Mouse (Mus musculus) adrenal gland, adult 10 weeks (tissue): Measurements from ENCODE around the gene Agtr1b. TPM values are rescaled to one million over a fixed set of nuclear protein-coding genes. Genes with fewer than 3 reads are reported as not detected.

Experiments used
- polyA plus RNA-seq: library from polyadenylated mRNA; stranded (reverse); fragments of 350-450 nt; fragmentation: Illumina TruSeq; extraction: RNeasy Lipid Tissue Mini Kit (QIAGEN cat#74804); gene quantifications from one replicate; pipeline ENCODE4 v1.2.3, GENCODE M21; 2014; ENCODE audit warnings: low read depth, low replicate concordance

Gene Agtr1b
- 33.5 TPM for polyA plus RNA-seq

GRCm38 (mm10) chr3:20366558-20367522 lies at the start of gene Agtr1b:
TSS of gene Agtr1b (minus strand) at chr3:20367177.

GRCm38 (mm10) chr3:20275633-20276032 lies 91.3 kb downstream of the Agtr1b start, which contains the start of gene Cpb1:
TSS of gene Cpb1 (minus strand) at chr3:20275733.

Other genes starting within 250 kb of the Agtr1b start
- gene Gyg, start 211.9 kb downstream of the Agtr1b start, polyA plus RNA-seq: 234 TPM
- 13.6 TPM for gene Cpa3, start 125.0 kb downstream of the Agtr1b start, polyA plus RNA-seq
- 10.3 TPM for gene Cpb1, start 91.4 kb downstream of the Agtr1b start, polyA plus RNA-seq